Mouse (Mus musculus) right cerebral cortex, postnatal 10 days (tissue): ENCODE measurements around the gene Ubl7.
A peak's percentile ranks its signal among the peaks of the same experiment; 100 is the strongest.

Experiments used
- DNase-seq, 2 experiments: peaks; one replicate each; pipeline ENCODE4 v3.0.0; 2021; ENCODE audit warnings: low spot score in 2 of 2

Gene Ubl7

DNA sequence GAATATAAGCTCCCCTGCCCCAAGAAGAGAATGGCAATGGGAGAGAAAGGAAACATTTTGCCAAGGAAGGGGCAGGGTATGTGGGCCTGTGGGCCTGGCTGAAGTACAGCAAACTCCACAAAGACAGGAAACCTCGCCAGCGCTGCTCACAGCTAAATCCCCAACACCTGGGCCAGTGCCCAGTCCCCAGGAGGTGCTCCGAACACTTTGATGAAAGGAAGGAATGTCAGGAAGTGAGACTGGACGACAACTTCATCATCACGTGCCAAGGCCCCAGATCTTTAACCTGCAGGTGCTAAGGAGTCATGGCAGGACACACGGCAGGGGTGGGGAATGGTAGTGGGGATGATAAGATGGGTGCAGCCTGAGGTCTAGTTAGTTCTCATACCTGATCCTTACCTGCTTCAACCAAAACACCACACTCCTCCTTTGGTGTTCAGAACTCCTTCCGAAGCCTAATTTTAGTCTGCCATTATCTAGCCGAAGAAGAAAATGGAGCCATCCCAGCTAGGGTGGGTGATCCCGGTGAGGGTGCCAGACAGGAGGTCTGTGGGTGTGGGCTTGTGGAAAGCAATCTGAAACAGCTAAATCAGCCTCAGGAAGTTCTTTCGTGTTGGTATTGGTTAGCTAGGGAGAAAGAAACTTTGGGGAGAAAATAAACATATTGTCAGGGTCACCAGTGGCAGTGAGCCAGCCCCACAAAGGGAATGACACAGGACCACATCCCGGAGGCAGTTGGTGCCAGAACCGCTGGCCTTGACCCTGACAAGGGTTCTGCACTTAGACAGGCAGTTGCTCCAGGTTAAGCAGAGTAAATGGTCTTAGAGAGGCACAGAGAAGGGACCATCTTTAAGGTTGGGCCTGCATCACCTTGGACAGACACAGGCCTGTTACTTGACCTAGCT lies 54.8 kb downstream of the Ubl7 start:
- no peak for DNase-seq

DNA sequence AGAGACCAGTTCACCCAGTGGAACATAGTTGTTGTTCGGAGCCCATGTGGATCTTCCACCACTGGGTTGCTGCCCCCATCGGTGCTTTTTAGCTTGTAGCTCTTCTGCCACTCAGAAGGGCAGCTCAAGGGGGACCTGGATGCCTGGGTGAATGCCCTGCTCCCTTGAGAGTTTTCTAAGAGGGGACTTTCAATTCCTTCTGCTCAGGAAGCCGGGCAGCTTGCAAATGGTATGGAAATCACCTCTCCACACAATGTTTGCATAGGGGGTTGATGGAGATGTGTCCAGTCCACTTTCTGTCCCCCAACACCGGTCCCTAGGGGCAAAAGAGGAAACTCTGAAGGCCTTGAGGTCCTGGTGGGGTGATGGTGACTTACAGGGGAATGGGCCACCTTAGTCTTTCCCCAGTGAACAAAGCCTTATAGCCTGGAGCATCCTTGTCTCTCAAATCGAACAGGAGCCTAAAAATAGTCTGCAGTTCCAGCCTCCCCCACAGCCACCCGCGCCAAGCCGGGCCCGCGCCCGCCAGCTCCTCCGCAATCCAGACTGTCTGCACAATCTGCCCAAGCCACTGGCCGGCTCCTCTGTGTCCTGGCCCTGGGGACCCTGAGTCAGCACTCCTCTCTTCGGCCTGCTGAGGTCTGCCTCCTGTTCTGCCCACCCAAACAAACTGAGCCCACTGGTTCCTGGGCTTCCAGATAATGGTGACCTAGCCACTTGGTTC lies 56.6 kb downstream of the Ubl7 start:
- peak; percentile 77 to 80 for DNase-seq

DNA sequence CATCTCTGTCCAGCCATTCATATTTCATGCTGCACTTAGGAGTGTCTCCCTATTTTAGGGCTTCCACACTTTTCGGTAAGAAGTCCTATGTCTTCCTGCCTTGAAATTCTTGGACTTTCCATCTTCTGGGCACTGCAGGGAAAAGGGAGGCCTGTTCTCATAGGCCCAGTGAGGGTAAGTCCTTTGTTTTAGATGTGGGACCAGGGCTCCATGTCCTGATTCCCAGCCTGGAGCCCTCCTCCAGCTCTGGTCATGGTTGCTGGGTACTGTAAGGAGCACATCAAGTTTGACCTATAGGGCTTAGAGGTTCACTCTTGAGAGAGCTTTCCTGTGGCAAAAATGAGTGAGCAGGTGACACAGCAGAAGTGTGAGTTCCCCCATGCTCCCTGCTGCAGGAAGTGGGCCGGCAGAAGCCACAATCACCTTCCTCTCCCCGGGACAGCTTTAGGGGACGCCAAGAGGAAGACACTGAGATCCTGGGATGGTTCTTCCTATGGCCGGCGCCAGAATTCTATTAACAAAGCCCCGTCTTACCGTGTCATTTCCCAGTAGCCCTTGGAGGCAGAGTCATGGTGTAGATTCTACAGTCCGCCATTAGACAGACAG lies 57.5 kb downstream of the Ubl7 start:
- DNase-seq, result no peak

DNA sequence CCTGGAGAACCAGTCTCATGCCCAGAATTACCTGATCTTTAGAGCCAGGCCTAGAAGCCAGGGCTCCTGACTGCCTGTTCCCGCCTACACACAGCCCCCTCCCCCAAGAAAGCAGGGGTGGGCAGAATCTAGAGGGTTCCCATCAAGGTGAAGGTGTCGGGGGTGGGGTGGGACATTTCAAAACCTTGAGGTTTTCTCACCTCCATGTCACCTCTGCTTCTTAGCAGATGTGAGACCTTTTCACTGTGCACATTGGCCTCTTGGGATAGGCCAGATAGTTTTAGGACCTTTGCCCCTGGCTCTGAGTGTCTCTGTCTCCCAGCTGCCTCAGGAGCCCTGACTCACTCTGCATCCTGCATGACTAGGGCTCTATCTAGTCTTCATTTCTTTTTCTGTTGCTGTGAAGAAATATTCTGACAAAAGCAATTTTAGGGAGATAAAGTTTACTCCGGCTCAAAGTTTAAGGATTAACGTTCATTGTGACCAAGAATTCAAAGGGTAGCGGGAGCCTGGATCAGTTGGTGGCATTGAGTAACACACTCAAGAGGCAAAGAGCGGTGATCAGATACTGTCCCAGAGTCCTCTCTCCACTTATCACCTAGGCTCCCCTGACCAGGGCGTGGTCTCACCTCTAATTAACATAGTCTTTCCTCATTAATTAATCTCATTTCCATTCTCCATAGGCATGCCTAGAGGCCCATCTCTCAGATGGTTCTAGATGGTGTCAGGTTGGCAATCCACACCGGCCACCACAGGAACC lies 58.2 kb downstream of the Ubl7 start:
- DNase-seq, result no peak

DNA sequence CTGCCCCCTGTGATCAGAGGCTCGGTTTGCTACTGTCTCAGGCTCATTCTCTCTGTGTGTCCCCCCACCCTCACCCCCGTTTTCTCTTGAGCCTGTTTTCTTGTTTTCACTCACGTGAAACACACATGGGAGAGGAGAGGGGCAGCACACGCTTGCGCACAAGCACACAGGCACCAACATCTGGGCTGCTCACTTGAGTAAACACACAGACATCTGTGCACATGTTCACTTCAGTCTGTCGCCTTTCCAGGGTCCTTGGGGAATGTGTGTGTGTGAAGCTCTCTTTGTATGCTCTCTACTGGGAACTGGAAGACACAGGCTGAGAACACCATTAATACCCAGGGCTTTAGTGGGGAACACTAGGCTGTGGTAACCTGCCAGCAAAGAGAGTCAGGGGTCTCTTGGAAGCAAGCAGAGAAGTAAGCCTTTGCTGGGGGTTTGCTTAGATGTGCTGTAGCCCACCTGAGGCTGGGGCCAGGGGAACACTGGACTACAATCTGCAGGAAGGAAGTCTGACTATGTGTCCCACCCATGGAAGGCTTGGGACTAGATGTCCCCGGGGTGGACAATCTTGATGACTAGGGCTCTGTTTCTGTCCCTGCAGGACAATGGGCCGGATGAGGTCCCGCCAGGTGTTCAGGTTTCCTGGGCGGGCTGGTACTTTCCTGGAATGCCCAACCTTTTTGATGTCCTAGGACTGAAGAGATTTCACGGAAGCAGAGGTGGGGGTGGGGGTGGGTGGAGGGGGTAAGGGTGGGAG lies 59.1 kb downstream of the Ubl7 start:
- DNase-seq, result no peak

DNA sequence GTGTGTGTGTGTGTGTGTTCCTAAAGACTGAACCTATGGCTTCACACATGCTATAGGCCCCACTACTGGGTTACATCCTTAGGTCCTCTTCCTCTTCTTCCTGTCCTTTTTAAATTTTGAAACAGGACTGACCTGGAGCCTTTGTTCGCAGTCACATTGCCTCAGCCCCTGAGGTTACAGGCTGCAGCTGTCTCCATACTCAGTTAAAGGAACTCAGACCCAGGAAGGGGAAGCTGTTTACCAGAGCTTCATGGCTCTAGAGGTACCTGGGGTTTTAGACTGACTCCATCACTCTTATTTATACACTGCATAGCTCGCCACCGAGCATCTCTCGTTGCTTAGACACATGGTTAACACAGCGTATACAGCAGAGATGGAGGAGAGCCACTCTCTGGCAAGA lies 60.6 kb downstream of the Ubl7 start:
- no peak for DNase-seq

DNA sequence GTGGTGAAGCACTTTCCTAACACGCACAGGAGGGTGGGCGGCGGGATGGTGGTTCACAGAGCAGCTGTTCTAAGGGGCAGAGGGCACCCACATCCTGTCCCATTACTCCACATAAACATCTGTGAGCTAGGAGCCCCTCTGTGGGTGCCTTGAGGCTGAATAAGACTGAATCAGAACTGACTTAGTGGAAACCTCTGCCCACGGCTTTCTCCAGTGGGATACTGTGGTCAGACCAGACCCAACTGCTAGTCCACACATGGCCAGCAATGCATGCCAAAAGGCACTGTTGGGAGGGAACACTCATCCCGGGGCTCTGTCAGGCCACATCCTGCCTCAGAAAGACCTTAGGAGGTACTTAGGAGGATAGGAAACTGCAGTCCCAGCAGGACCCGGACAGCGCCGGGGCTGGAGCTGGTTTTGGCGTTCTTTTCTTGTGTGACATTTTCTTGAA lies 61.4 kb downstream of the Ubl7 start:
- DNase-seq, result no peak

DNA sequence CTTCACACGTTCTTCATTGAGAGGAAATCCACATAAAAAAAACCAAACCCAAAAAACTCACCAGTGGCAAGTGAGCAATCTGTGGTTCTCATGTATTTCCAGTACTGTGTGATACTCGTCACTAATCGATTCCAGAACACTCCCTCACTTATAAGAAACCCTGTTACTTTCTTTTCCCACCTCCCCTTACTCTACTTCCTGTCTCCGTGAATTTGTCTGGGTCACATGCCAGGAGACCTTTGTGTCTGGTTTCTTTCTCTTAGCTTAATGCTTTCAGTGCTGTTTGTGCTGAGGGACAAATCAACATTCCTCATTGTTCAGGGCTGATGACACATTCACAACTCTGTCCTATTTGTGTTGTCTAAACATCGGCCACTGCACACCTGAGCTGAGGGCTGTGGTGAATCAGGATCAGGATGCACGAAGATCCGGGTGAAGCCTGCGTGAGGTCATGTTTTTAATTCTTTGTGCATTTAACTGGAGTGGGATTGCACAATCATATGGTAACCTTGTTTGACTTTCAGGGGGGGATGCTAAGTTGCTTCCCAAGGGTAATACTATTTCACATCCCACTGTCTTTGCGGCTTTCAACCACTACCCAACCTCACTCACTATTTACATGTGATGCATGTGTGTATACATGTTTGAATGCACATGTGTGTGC lies 62.1 kb downstream of the Ubl7 start:
- no peak for DNase-seq

DNA sequence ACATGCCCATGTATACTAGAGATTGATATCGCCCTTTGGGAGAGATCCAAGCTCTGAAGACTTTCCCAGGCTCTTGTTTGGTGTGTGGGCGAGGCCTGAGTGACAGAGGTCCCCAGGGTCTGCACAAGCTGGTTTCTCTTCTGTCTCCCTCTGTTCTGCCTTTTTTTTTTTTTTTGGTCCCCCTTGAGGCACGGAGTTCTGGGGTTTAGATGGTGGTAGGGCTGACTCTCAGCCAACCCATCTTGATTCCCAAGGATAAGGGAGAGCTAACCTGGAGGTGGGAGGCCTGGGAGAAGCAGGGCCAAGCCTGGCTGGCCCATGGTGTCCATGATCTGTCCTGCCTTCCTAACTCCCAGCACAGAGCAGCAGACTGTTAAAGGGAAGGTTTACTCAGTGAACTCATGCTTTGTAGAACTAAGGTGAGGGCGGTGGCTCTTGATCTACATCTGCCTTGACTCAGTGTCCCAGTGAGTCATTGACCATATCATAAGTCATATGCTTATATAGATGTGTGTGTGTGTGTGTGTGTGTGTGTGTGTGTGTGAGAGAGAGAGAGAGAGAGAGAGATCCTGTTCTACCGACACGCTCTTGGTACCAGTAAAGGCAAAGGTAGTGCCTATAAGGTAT lies 62.8 kb downstream of the Ubl7 start:
- DNase-seq, result no peak

DNA sequence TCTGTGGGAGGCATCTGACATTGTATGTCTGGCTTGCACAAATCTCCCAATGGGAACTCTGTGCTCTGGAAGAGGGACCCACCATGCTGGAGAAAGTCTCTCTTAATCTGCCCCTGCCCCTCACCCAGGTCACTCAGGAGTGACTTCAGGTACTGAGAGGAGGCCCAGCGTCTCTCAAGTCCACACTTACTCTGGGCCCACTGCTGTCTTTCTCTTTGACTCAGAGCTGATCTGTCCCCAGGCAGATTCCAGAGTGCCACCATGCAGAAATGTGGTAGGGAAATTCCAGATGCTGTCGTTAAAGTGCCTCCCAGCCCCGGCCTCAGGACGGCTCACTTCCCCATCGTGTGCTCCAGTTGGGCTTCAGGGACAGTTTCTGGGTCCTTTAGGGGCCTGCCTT lies 63.4 kb downstream of the Ubl7 start:
- no peak for DNase-seq

DNA sequence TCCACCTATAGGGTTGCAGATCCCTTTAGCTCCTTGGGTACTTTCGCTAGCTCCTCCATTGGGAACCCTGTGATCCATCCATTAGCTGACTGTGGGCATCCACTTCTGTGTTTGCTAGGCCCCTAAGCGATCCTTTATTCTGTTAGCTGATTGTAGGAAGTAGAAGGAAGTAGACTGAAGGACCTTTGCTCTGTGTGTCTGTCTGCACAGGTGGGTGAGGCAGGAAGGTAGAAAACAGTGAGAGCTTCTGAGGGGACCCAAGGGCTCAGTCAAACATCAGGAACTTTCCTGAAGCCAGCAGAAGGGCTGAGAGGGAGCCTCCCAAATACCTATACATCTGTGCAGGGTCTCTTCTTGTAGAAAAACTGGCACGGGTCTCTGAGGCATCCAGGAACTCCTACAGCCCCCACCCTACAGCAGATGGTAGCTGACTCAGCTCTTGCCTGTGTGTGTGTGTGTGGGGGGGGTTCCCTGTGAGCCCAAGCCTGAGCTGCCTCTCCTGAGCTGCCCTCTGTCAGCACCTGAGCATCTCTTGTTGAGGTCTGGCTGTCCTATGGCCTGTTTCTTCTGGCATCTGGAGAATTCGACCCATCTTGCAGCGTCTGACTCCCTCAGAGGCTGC lies 64.5 kb downstream of the Ubl7 start:
- DNase-seq, result no peak

DNA sequence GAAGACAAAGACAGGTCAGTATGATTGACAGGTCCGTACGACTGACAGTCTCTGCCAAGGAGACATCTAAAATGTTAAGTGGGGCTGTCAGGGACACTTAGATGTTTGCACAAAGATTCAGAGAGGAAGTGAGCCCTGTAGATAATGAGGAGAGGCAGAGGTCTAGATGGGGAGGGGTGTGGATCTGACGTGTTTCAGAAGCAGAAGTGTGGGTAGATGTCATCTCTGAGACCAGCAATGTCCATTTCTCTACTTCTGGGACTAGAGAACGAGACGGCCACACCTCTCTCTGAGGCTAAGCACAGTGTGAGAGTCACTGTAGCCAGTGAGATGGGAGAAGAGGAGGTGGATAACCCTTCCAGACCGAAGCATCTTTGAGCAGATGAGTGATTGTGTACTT lies 67.2 kb downstream of the Ubl7 start:
- no peak for DNase-seq

DNA sequence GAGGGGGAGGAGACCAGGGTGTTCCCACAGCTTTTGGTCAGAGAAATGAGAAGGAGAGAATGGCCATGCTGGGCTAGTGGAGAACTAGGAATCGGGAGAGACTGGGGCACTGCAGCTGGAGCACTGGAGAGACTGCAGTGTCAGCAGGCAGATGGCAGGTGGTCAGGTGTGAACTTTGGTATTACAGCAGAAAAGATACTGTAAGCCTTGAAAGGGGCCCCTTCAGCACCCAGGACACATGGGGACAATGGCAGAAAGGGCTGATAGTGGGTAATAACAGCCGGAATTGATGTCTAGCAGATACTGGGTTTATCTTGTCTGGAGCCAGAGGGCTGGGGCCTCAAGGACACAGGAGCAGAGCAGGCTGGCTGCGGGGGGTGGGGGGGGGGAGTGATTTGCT lies 68.1 kb downstream of the Ubl7 start:
- DNase-seq, result no peak
